Mouse (Mus musculus): ENCODE results near the gene Myo1h. TPM values are rescaled to one million over a fixed set of nuclear protein-coding genes. Genes with fewer than 3 reads are reported as not detected.

Myo1h gene
- polyA plus RNA-seq, 1 experiment from 2014 or later, result 2.0 TPM

- ATAC-seq (replicated peaks; ENCODE audit: insufficient number of reproducible peaks, insufficient read depth, low FRiP score, low read depth), result no peak
- H3K4me3 ChIP-seq, result no peak overlapping the region
- WGBS, result 29% methylated on average over 8 of the region's 8 CpGs
- no peak overlapping the region for H3K4me2 ChIP-seq
- no peak overlapping the region for H3K9ac ChIP-seq
- H3K27me3 ChIP-seq, result peaks cover 92% of the 10 kb centered on the region
- H3K36me3 ChIP-seq, result no peaks in the 10 kb centered on the region
- no peaks in the 10 kb centered on the region for H3K9me3 ChIP-seq (replicated peaks)
- H3K27ac ChIP-seq, result no peak overlapping the region
- H3K4me1 ChIP-seq (replicated peaks), result peaks cover 12% of the 10 kb centered on the region
Observed at GRCm38 (mm10) chr5:114275339-114275738, 13.6 kb upstream of the Myo1h start.

- Histone ChIP-seq H3K4me1 (replicated peaks) (peaks cover 12% of the 10 kb centered on the region), H3K4me2 (no peak overlapping the region), H3K9ac (no peak overlapping the region), H3K36me3 (no peaks in the 10 kb centered on the region), H3K9me3 (replicated peaks) (no peaks in the 10 kb centered on the region), H3K4me3 (no peak overlapping the region), H3K27me3 (peaks cover 92% of the 10 kb centered on the region), H3K27ac (no peak overlapping the region)
- 40% methylated on average over 16 of the region's 16 CpGs for WGBS
- ATAC-seq (replicated peaks; ENCODE audit: insufficient number of reproducible peaks, insufficient read depth, low FRiP score, low read depth), result no peak
Observed at GRCm38 (mm10) chr5:114275991-114276390, 13.0 kb upstream of the Myo1h start.

DNA sequence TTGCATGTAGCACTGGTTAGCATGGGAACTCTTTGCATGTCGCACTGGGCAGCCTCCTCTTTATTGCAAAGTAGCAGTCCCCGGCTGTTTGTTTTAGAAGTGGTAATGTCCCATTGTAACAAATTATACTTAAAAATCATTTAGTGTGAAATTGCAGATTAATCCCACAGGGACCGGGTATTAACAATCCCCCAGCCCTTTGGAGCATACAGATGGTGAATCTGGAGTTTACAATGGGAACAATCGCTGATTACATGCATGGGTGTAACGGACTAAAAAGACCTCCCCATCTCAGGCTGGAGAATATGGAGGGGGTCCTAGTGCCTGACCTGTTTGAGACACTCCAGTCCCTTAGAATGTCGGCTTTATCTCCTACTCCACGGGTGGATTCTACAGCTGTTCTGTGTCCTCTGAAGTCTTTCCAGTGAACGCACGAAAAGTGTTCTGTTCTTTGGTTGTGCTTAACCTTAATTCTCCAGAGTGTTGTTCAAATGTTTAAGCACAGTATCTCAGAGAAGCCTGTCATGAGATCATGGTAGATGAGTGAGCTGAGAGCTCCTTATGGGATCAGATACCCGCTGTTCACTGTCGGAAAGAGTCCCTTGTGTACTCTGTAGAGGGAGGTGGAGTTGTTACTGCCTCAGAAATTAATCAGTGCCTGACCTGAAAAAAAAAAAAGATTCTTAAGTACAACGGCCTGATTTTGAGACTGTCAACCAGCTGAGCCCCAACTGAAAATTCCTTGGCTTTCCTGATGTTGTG is 9.4 kb upstream of the Myo1h start:
- H3K27me3 ChIP-seq, result peaks cover 67% of the 10 kb centered on the region
- 49% methylated on average over 12 of the region's 12 CpGs for WGBS
- no peak overlapping the region for H3K27ac ChIP-seq

DNA sequence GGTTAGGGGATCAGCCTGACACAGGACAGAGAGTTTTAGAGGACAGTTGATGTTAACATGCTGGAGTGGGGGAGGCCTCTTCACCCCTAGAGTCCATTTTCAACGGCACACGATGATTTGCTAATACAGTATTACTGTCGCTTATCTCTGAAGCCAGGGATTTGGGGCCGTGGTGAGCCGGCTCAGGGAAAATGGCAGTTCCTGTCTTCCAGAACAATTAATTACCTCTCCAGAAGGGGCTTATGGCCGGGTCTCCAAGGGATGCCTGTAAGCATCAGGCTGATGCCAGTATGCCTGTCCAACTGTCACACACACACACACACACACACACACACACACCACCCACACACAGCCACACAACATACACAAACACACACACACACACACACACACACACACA is 6.6 kb upstream of the Myo1h start:
- WGBS, result 33% methylated on average over 6 of the region's 6 CpGs
- no peak overlapping the region for H3K4me3 ChIP-seq
- no peak overlapping the region for H3K9ac ChIP-seq
- H3K27me3 ChIP-seq, result peaks cover 41% of the 10 kb centered on the region
- no peak for ATAC-seq (replicated peaks; ENCODE audit: insufficient number of reproducible peaks, insufficient read depth, low FRiP score, low read depth)
- no peaks in the 10 kb centered on the region for H3K4me1 ChIP-seq (replicated peaks)
- H3K9me3 ChIP-seq (replicated peaks), result no peaks in the 10 kb centered on the region
- H3K27ac ChIP-seq, result no peak overlapping the region
- no peak overlapping the region for H3K4me2 ChIP-seq
- H3K36me3 ChIP-seq, result no peaks in the 10 kb centered on the region

More for the DNA sequence above, 9.4 kb upstream of the Myo1h start:
- H3K9ac ChIP-seq, result no peak overlapping the region
- no peaks in the 10 kb centered on the region for H3K36me3 ChIP-seq
- no peaks in the 10 kb centered on the region for H3K9me3 ChIP-seq (replicated peaks)
- no peak overlapping the region for H3K4me3 ChIP-seq
- ATAC-seq (replicated peaks; ENCODE audit: insufficient number of reproducible peaks, insufficient read depth, low FRiP score, low read depth), result no peak
- no peak overlapping the region for H3K4me2 ChIP-seq
- no peaks in the 10 kb centered on the region for H3K4me1 ChIP-seq (replicated peaks)

GRCm38 (mm10) chr5:114284604-114285397 is 4.2 kb upstream of the Myo1h start:
- no peaks in the 10 kb centered on the region for H3K4me1 ChIP-seq (replicated peaks)
- 70% methylated on average over 13 of the region's 13 CpGs for WGBS
- no peak overlapping the region for H3K9ac ChIP-seq
- no peak overlapping the region for H3K27ac ChIP-seq
- peaks cover 37% of the 10 kb centered on the region for H3K27me3 ChIP-seq
- no peaks in the 10 kb centered on the region for H3K36me3 ChIP-seq
- no peak for ATAC-seq (replicated peaks; ENCODE audit: insufficient number of reproducible peaks, insufficient read depth, low FRiP score, low read depth)
- no peak overlapping the region for H3K4me3 ChIP-seq
- no peak overlapping the region for H3K4me2 ChIP-seq
- no peaks in the 10 kb centered on the region for H3K9me3 ChIP-seq (replicated peaks)

DNA sequence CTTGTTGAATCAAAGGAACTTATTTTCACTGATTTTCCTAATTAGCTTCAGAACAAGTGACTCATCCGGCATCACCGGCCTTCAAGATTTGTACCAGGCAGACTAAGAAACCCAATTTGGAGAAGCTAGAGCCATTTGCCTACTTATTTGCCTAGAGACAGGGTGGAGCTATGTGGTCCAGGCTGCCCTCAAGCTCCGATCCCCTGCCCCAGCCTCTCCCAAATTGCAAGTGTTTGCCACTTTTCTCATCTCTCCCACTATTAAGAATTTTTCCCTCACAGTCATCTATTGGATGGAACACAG is 3.6 kb upstream of the Myo1h start:
- no peaks in the 10 kb centered on the region for H3K36me3 ChIP-seq
- no peak for ATAC-seq (replicated peaks; ENCODE audit: insufficient number of reproducible peaks, insufficient read depth, low FRiP score, low read depth)
- WGBS, result 82% methylated on average over 3 of the region's 3 CpGs

GRCm38 (mm10) chr5:114286102-114286501 is 2.9 kb upstream of the Myo1h start:
- H3K9me3 ChIP-seq (replicated peaks), result no peaks in the 10 kb centered on the region
- no peak overlapping the region for H3K4me3 ChIP-seq
- ATAC-seq (replicated peaks; ENCODE audit: insufficient number of reproducible peaks, insufficient read depth, low FRiP score, low read depth), result no peak
- no peak overlapping the region for H3K27ac ChIP-seq
- 58% methylated on average over 4 of the region's 4 CpGs for WGBS
- no peaks in the 10 kb centered on the region for H3K36me3 ChIP-seq
- peaks cover 33% of the 10 kb centered on the region for H3K27me3 ChIP-seq
- H3K4me2 ChIP-seq, result no peak overlapping the region
- H3K4me1 ChIP-seq (replicated peaks), result no peaks in the 10 kb centered on the region
- no peak overlapping the region for H3K9ac ChIP-seq

More for the DNA sequence above, 3.6 kb upstream of the Myo1h start:
- H3K9me3 ChIP-seq (replicated peaks), result no peaks in the 10 kb centered on the region
- H3K27ac ChIP-seq, result no peak overlapping the region
- no peaks in the 10 kb centered on the region for H3K4me1 ChIP-seq (replicated peaks)
- H3K9ac ChIP-seq, result no peak overlapping the region
- H3K4me3 ChIP-seq, result no peak overlapping the region
- no peak overlapping the region for H3K4me2 ChIP-seq
- peaks cover 40% of the 10 kb centered on the region for H3K27me3 ChIP-seq

DNA sequence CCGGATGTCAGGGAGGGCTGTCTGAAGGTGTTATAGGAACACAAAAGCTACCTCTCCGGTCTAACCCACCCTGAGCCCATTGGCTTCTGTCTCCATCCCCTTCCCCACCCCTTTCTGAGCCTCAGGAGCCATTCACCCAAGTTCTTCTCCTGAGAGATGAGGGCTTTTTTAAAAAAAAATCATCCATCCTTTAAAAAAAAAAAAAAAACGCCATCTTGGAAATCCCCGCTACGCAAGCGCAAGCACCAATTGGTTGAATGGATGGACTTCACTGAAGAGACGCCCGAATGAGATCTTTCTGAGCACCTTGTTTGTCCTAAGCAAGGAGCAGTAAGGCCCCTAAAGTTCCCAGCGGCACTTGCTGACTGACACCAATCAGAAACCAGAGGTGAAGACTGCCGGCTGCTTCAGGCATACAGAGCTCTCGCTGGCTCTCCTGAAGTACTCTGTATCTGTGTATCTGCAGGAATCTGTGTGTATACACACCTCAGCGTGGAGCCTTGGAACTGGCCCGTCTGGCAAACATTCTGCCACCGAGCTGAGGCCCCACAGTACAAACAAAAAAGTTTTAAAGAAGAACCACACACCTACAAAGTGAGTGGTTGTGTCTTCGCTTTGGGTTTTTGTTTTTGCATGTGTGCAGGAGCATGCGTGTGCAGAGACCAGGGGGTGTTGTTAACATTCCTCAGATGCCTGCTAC is 1.9 kb upstream of the Myo1h start:
- Histone ChIP-seq H3K9ac (no peak overlapping the region), H3K36me3 (no peaks in the 10 kb centered on the region), H3K4me3 (no peak overlapping the region), H3K4me1 (replicated peaks) (no peaks in the 10 kb centered on the region), H3K4me2 (no peak overlapping the region), H3K9me3 (replicated peaks) (no peaks in the 10 kb centered on the region), H3K27me3 (peaks cover 25% of the 10 kb centered on the region), H3K27ac (no peak overlapping the region)
- WGBS, result 70% methylated on average over 16 of the region's 16 CpGs
- ATAC-seq (replicated peaks; ENCODE audit: insufficient number of reproducible peaks, insufficient read depth, low FRiP score, low read depth), result no peak

DNA sequence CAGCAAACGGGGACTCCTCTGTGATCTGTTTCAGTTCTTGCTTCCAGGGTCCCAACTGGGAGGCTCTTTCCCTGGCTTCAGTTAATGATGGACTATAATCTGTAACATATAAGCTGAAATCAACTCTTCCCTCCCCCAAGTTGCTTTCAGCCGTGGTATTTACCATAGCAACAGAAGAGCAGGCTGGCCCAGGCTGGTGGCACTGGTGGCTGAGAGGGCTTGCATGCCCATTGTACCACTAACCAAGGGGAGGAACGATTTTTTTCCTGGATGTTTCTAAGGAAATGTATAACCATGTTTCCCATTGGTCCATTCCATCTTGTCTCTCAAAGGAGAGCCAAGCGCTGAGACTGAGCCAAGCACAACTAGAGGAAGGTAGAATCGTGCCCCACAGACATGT is 570 bp upstream of the Myo1h start:
- H3K27ac ChIP-seq, result no peak overlapping the region
- H3K9me3 ChIP-seq (replicated peaks), result no peaks in the 10 kb centered on the region
- no peak overlapping the region for H3K4me2 ChIP-seq
- no peak overlapping the region for H3K9ac ChIP-seq
- H3K4me1 ChIP-seq (replicated peaks), result no peaks in the 10 kb centered on the region
- H3K4me3 ChIP-seq, result no peak overlapping the region
- ATAC-seq (replicated peaks; ENCODE audit: insufficient number of reproducible peaks, insufficient read depth, low FRiP score, low read depth), result no peak
- peaks cover 23% of the 10 kb centered on the region for H3K27me3 ChIP-seq
- no peaks in the 10 kb centered on the region for H3K36me3 ChIP-seq
- 71% methylated on average over 5 of the region's 5 CpGs for WGBS

DNA sequence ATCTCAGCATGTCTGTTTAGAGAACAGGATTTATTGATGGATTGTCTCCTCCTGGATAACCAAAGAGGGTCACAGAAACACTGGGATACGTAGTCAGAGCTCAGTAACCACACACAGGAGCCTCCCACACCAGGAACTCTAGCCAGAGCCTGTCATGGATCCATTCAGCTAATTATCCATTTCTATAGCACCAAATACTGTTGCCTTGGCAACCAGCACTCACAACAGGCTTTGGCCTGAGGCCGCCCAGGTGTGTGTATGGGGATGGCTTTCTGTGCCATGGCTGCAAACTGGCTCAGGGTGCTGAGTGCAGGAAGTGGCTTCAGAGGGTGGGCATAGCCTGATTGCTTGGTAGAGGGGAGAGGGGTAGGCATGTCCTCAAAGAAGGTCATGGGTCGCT is 1.0 kb downstream of the Myo1h start:
- peaks cover 23% of the 10 kb centered on the region for H3K27me3 ChIP-seq
- no peak overlapping the region for H3K27ac ChIP-seq
- no peak for ATAC-seq (replicated peaks; ENCODE audit: insufficient number of reproducible peaks, insufficient read depth, low FRiP score, low read depth)
- H3K9me3 ChIP-seq (replicated peaks), result no peaks in the 10 kb centered on the region
- no peak overlapping the region for H3K4me3 ChIP-seq
- H3K36me3 ChIP-seq, result no peaks in the 10 kb centered on the region
- no peak overlapping the region for H3K9ac ChIP-seq
- no peak overlapping the region for H3K4me2 ChIP-seq
- no peaks in the 10 kb centered on the region for H3K4me1 ChIP-seq (replicated peaks)
- WGBS, result 79% methylated on average over 3 of the region's 3 CpGs
